Mouse (Mus musculus) midbrain, embryonic 15.5 days (tissue): ENCODE measurements around the gene Ssu2. TPM values are rescaled to one million over a fixed set of nuclear protein-coding genes. Genes with fewer than 3 reads are reported as not detected.

Experiments used
- ATAC-seq: fragments of 200-750 bp; cut with Nextera tagmentation; replicated peaks from 2 replicates; pipeline ENCODE4 v1.8.0; 2017; ENCODE audit warnings: moderate TSS enrichment
- H3K27ac ChIP-seq: fragments of 300-500 bp; sonication (generic); 2 replicates; pipeline ENCODE4 v1.5.1; 2015; ENCODE audit warnings: mild to moderate bottlenecking, inconsistent platforms
- H3K27me3 ChIP-seq: fragments of 300-500 bp; sonication (generic); replicated peaks from 2 replicates; pipeline ENCODE4 v1.6.1; 2015; ENCODE audit warnings: inconsistent platforms
- H3K36me3 ChIP-seq: fragments of 300-500 bp; sonication (generic); replicated peaks from 2 replicates; pipeline ENCODE4 v1.6.1; 2015; ENCODE audit warnings: inconsistent platforms
- H3K4me1 ChIP-seq: fragments of 300-500 bp; sonication (generic); 2 replicates; pipeline ENCODE4 v1.6.1; 2015; ENCODE audit warnings: inconsistent platforms
- H3K4me2 ChIP-seq: fragments of 300-500 bp; sonication (generic); 2 replicates; pipeline ENCODE4 v1.6.1; 2015; ENCODE audit warnings: inconsistent platforms, mild to moderate bottlenecking, moderate library complexity
- H3K4me3 ChIP-seq: fragments of 300-500 bp; sonication (generic); 2 replicates; pipeline ENCODE4 v1.5.1; 2015; ENCODE audit warnings: mild to moderate bottlenecking, inconsistent platforms
- H3K9ac ChIP-seq: fragments of 300-500 bp; sonication (generic); 2 replicates; pipeline ENCODE4 v1.6.1; 2015; ENCODE audit warnings: mild to moderate bottlenecking, inconsistent platforms
- H3K9me3 ChIP-seq: fragments of 300-500 bp; sonication (generic); 2 replicates; pipeline ENCODE4 v1.6.1; 2016; ENCODE audit warnings: inconsistent platforms
- WGBS: fragments of 180-500 bp; shearing (Covaris S2); methylation state at CpG from one replicate; pipeline ENCODE4 v1.1.7; 2015; ENCODE audit warnings: mixed read lengths; 5-methylcytosine and 5-hydroxymethylcytosine counted together
- polyA plus RNA-seq: library from polyadenylated mRNA; unstranded; fragments of >200 nt; fragmentation: Nextera tagmentation; extraction: Ambion mirVana; gene quantifications from 2 replicates; pipeline ENCODE4 v1.2.1, GENCODE M21; 2015

Gene Ssu2
- 0.26 and 0.30 TPM in 2 replicates for polyA plus RNA-seq

DNA sequence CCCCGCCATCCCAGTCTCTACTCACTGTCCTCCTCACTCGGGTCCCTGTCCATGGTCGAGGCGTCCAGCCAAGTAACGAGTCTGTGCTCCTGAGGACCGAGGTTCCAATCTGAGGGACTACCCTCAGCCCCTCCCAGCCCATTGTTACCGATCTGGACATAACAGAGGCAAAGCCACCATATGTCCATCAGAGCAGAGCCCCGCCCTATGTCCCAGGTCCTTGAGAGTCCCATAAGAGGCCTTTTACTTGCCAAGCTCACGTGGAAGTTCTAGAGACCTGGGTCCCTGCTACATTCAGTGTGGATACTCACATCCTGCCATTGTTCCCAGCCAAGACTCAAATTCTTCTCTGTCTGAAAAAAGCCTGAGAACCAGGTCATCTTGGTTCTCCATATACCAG, at the start of gene Ssu2:
Gene Ssu2 (minus strand): TSS at position 77 of the 400 bp plus-strand sequence.
- WGBS: 77% methylated on average over 9 of the region's 9 CpGs
- Histone ChIP-seq H3K9me3 (no peaks in the 10 kb centered on the region), H3K36me3 (no peaks in the 10 kb centered on the region), H3K4me2 (no peak within 1 kb of the TSS), H3K4me3 (no peak within 1 kb of the TSS), H3K27me3 (no peaks in the 10 kb centered on the region), H3K4me1 (peaks cover 3% of the 10 kb centered on the region; the same call in 1 of the 2 replicates), H3K27ac (no peak within 1 kb of the TSS), H3K9ac (no peak within 1 kb of the TSS)
- ATAC-seq: no peak

DNA sequence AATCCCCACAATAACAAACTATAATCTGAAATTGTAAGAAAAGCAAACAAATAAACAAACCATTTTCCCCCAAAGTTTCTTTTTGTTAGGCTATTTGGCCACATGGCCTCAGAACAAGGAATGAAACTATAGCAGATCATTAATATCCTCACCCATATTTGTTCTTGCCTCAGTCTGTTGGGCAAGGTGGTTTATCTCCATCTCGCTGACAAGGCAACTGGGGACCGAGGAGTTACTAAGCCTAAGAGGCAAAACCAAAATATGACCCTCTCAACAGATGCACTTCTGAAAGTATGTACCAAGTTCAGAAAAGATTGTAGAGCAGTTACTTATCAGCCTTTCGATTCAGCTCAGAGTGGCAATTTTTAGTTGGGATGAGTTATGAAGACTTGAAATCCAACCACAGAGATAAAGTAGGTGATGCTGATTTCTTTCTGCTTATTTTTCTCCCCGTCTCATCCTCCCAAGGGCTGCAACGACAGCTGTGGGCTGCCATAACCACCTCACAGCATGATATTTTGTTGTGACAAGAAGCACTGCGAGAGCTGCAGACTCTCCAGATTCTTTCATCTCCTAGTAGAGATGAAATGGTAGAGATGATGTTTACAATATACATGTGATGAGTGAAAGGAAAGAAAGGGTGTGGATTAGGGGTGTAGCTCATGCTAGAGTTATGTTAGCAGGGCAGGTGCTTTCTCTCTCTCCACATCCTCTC, 38.4 kb upstream of the Ssu2 start:
- no peaks in the 10 kb centered on the region for H3K4me1 ChIP-seq

GRCm38 (mm10) chr6:112423746-112424501, 36.1 kb upstream of the Ssu2 start:
- no peaks in the 10 kb centered on the region for H3K9me3 ChIP-seq
- ATAC-seq: no peak
- no peaks in the 10 kb centered on the region for H3K27me3 ChIP-seq
- 89% methylated on average over 8 of the region's 8 CpGs for WGBS
- H3K4me2 ChIP-seq: no peak overlapping the region
- no peaks in the 10 kb centered on the region for H3K4me1 ChIP-seq
- H3K9ac ChIP-seq: no peak overlapping the region
- H3K4me3 ChIP-seq: no peak overlapping the region
- H3K36me3 ChIP-seq: no peaks in the 10 kb centered on the region
- H3K27ac ChIP-seq: no peak overlapping the region

More for the DNA sequence above, 38.4 kb upstream of the Ssu2 start:
- Histone ChIP-seq H3K27me3 (no peaks in the 10 kb centered on the region), H3K4me2 (no peak overlapping the region), H3K9ac (no peak overlapping the region), H3K27ac (no peak overlapping the region), H3K9me3 (no peaks in the 10 kb centered on the region), H3K36me3 (no peaks in the 10 kb centered on the region), H3K4me3 (no peak overlapping the region)
- WGBS: 75% methylated on average over 6 of the region's 6 CpGs
- ATAC-seq: no peak

- Histone ChIP-seq H3K27ac (no peak overlapping the region), H3K9me3 (no peaks in the 10 kb centered on the region), H3K4me1 (no peaks in the 10 kb centered on the region), H3K4me3 (no peak overlapping the region), H3K9ac (no peak overlapping the region), H3K36me3 (no peaks in the 10 kb centered on the region), H3K27me3 (no peaks in the 10 kb centered on the region), H3K4me2 (no peak overlapping the region)
- no peak for ATAC-seq
- 100% methylated on average over 1 of the region's 1 CpGs for WGBS
Observed at GRCm38 (mm10) chr6:112420883-112421282, 33.1 kb upstream of the Ssu2 start.

- H3K27me3 ChIP-seq: no peaks in the 10 kb centered on the region
- 76% methylated on average over 9 of the region's 9 CpGs for WGBS
Observed at GRCm38 (mm10) chr6:112419333-112419732, 31.5 kb upstream of the Ssu2 start.

DNA sequence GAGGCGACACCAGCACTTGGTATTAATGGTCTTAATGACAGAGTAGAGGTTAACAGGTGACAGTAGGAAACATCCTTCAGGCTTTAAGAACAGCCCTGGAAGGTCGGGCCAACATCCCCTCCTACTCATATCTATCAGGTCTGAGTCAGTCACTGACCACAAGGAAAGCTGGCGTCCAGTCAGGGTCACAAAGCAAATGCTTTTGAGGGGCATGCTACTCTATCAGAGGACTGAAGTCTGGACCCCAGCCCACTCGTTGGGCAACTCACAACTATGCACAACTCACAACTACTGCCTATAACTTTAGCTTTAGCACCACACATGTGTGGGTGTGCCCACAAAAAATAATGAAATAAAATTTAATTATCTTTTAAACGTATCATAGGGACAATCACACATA, 16.3 kb upstream of the Ssu2 start:
- 78% methylated on average over 5 of the region's 5 CpGs for WGBS
- no peaks in the 10 kb centered on the region for H3K27me3 ChIP-seq
- no peak overlapping the region for H3K4me2 ChIP-seq
- H3K9ac ChIP-seq: no peak overlapping the region
- no peak for ATAC-seq
- H3K36me3 ChIP-seq: no peaks in the 10 kb centered on the region
- H3K4me3 ChIP-seq: no peak overlapping the region
- no peak overlapping the region for H3K27ac ChIP-seq
- no peaks in the 10 kb centered on the region for H3K9me3 ChIP-seq
- H3K4me1 ChIP-seq: no peaks in the 10 kb centered on the region

More at GRCm38 (mm10) chr6:112419333-112419732, 31.5 kb upstream of the Ssu2 start:
- no peak overlapping the region for H3K9ac ChIP-seq
- no peaks in the 10 kb centered on the region for H3K4me1 ChIP-seq
- no peak overlapping the region for H3K27ac ChIP-seq
- no peak overlapping the region for H3K4me3 ChIP-seq
- ATAC-seq: no peak
- H3K4me2 ChIP-seq: no peak overlapping the region
- no peaks in the 10 kb centered on the region for H3K9me3 ChIP-seq
- no peaks in the 10 kb centered on the region for H3K36me3 ChIP-seq

GRCm38 (mm10) chr6:112401953-112402683, 14.3 kb upstream of the Ssu2 start:
- ATAC-seq: peak; percentile 70
- Histone ChIP-seq H3K27me3 (no peaks in the 10 kb centered on the region), H3K4me2 (no peak overlapping the region), H3K4me1 (no peaks in the 10 kb centered on the region), H3K9ac (no peak overlapping the region), H3K27ac (no peak overlapping the region), H3K9me3 (no peaks in the 10 kb centered on the region), H3K36me3 (no peaks in the 10 kb centered on the region), H3K4me3 (no peak overlapping the region)
- 76% methylated on average over 12 of the region's 12 CpGs for WGBS

- Histone ChIP-seq H3K27me3 (no peaks in the 10 kb centered on the region), H3K4me1 (no peaks in the 10 kb centered on the region), H3K4me3 (no peak overlapping the region), H3K27ac (no peak overlapping the region), H3K9ac (no peak overlapping the region), H3K9me3 (no peaks in the 10 kb centered on the region), H3K36me3 (no peaks in the 10 kb centered on the region), H3K4me2 (no peak overlapping the region)
- no peak for ATAC-seq
- 87% methylated on average over 3 of the region's 3 CpGs for WGBS
Observed at GRCm38 (mm10) chr6:112397351-112397750, 9.5 kb upstream of the Ssu2 start.

DNA sequence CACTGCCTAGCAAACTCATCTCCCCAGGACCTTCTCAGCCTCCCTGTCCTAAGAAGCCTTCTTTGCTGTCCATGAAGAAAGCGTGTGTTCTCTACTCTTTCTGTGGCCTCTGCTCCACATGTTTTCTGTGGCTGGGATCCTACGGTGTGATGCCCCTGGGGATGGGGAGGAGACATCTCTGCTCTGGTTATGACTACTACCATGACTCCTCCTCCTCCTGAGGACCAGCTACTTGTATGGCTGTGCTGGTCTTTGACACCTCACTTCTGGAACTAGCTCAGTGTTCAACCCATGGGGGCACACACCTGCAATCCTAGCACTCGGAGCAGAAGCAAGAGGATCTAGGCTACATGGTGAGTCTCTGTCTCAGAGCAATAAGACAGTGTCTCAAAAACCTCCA, 8.5 kb upstream of the Ssu2 start:
- no peaks in the 10 kb centered on the region for H3K9me3 ChIP-seq
- H3K27me3 ChIP-seq: no peaks in the 10 kb centered on the region
- H3K27ac ChIP-seq: no peak overlapping the region
- 87% methylated on average over 3 of the region's 3 CpGs for WGBS
- no peak overlapping the region for H3K4me3 ChIP-seq
- H3K9ac ChIP-seq: no peak overlapping the region
- ATAC-seq: no peak
- no peak overlapping the region for H3K4me2 ChIP-seq
- H3K4me1 ChIP-seq: no peaks in the 10 kb centered on the region
- no peaks in the 10 kb centered on the region for H3K36me3 ChIP-seq

DNA sequence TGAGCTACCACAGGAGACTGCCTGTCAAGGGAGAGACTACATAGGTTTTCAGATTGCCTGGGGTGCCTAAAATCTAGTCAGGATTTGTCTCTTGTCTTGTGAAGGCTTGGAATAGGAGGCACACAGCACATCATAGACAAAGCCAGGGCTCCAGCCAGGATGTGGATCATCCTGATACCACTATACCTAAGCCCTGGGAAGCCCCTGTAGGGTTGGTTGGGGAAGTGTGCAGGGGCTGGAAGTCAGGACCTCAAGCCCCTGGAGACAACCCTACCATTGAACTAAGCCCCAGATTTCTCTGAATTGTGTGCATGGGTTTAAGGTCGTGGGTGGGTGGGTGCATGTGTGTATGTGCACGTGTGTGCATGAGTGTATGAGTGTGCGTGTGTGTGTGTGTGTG, 562 bp upstream of the Ssu2 start:
- Histone ChIP-seq H3K4me1 (no peaks in the 10 kb centered on the region), H3K36me3 (no peaks in the 10 kb centered on the region), H3K27me3 (no peaks in the 10 kb centered on the region), H3K4me3 (no peak overlapping the region), H3K9ac (no peak overlapping the region), H3K27ac (no peak overlapping the region), H3K4me2 (no peak overlapping the region), H3K9me3 (no peaks in the 10 kb centered on the region)
- 82% methylated on average over 3 of the region's 3 CpGs for WGBS
- no peak for ATAC-seq

GRCm38 (mm10) chr6:112386260-112386659, 1.6 kb downstream of the Ssu2 start:
- WGBS: 75% methylated on average over 2 of the region's 2 CpGs
- Histone ChIP-seq H3K4me2 (no peak overlapping the region), H3K4me1 (peaks cover 4% of the 10 kb centered on the region; the same call in 1 of the 2 replicates), H3K27ac (no peak overlapping the region), H3K27me3 (no peaks in the 10 kb centered on the region), H3K4me3 (no peak overlapping the region), H3K36me3 (no peaks in the 10 kb centered on the region), H3K9me3 (no peaks in the 10 kb centered on the region), H3K9ac (no peak overlapping the region)
- ATAC-seq: no peak

- peak; percentile 69 for ATAC-seq
- no peak overlapping the region for H3K27ac ChIP-seq
- H3K4me2 ChIP-seq: no peak overlapping the region
- no peaks in the 10 kb centered on the region for H3K36me3 ChIP-seq
- 73% methylated on average over 8 of the region's 8 CpGs for WGBS
- no peaks in the 10 kb centered on the region for H3K9me3 ChIP-seq
- no peaks in the 10 kb centered on the region for H3K27me3 ChIP-seq
- peaks cover 4% of the 10 kb centered on the region; the same call in 1 of the 2 replicates for H3K4me1 ChIP-seq
- H3K4me3 ChIP-seq: no peak overlapping the region
- H3K9ac ChIP-seq: no peak overlapping the region
Observed at GRCm38 (mm10) chr6:112382990-112383685, 4.7 kb downstream of the Ssu2 start.
